Mouse (Mus musculus): ENCODE measurements at regions not wholly inside any gene's neighbourhood (a gene's known extent, or its start where the extent isn't known, plus 50 kb on each side); places are given as distances from the start of the nearest gene placed in this dataset.

DNA sequence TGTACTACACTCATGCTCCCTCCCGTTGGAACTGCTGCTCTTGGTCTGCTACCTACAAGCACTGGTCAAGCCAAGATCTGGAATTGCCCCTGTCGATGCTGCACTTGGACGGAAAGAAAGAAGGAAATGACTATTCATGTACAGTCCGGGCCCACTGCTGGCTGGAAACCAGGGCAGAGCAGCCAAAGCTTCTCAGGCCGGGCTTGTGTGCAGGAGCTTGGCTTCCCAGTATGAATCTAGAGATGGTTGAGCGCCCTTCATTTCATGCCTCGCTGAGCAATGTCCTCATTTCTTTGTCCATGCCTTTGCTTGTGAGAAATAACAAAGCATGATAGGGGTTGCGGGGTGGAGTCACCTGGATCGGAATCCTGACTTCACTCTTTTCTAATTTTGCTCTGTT, 738.2 kb upstream of the Jmjd1c start:
- TF ChIP-seq CTCF (conservative IDR thresholded peaks at IDR 0.05; ENCODE audit: low read length) (no peak), NANOG (IDR thresholded peaks at IDR 0.05; ENCODE audit: borderline replicate concordance, low read length) (no peak)

Measured in E14TG2a.4 (cell line).